Mouse (Mus musculus) embryonic facial prominence, embryonic 12.5 days (tissue): ENCODE measurements around the gene Zfhx3. TPM values are rescaled to one million over a fixed set of nuclear protein-coding genes. Genes with fewer than 3 reads are reported as not detected.

Experiments used
- ATAC-seq: fragments of 200-750 bp; cut with Nextera tagmentation; 2 replicates; pipeline ENCODE4 v1.8.0; 2017; ENCODE audit not compliant: insufficient number of reproducible peaks, insufficient read depth, low FRiP score, low TSS enrichment
- H3K27ac ChIP-seq: fragments of 300-500 bp; sonication (generic); 2 replicates; pipeline ENCODE4 v1.5.1; 2016; ENCODE audit warnings: mild to moderate bottlenecking
- H3K27me3 ChIP-seq: fragments of 300-500 bp; sonication (generic); 2 replicates; pipeline ENCODE4 v1.6.1; 2016; ENCODE audit warnings: mild to moderate bottlenecking, moderate library complexity
- H3K36me3 ChIP-seq: fragments of 300-500 bp; sonication (generic); 2 replicates; pipeline ENCODE4 v1.6.1; 2016; ENCODE audit warnings: mild to moderate bottlenecking
- H3K4me1 ChIP-seq: fragments of 300-500 bp; sonication (generic); 2 replicates; pipeline ENCODE4 v1.6.1; 2016
- H3K4me2 ChIP-seq: fragments of 300-500 bp; sonication (generic); replicated peaks from 2 replicates; pipeline ENCODE4 v1.6.1; 2016; ENCODE audit warnings: mild to moderate bottlenecking, moderate library complexity
- H3K4me3 ChIP-seq: fragments of 300-500 bp; sonication (generic); 2 replicates; pipeline ENCODE4 v1.5.1; 2016; ENCODE audit warnings: mild to moderate bottlenecking
- H3K9ac ChIP-seq: fragments of 300-500 bp; sonication (generic); 2 replicates; pipeline ENCODE4 v1.6.1; 2016; ENCODE audit warnings: mild to moderate bottlenecking, moderate library complexity
- H3K9me3 ChIP-seq: fragments of 300-500 bp; sonication (generic); 2 replicates; pipeline ENCODE4 v1.6.1; 2016; ENCODE audit warnings: mild to moderate bottlenecking, moderate library complexity
- WGBS: fragments of 180-500 bp; shearing (Covaris S2); methylation state at CpG from one replicate; pipeline ENCODE4 v1.1.7; 2016; 5-methylcytosine and 5-hydroxymethylcytosine counted together
- polyA plus RNA-seq: library from polyadenylated mRNA; unstranded; fragments of >200 nt; fragmentation: Nextera tagmentation; extraction: Ambion mirVana; gene quantifications from 2 replicates; pipeline ENCODE4 v1.2.1, GENCODE M21; 2016

Zfhx3 gene
- polyA plus RNA-seq, 1 experiment from 2014 or later = 43.1 TPM

DNA sequence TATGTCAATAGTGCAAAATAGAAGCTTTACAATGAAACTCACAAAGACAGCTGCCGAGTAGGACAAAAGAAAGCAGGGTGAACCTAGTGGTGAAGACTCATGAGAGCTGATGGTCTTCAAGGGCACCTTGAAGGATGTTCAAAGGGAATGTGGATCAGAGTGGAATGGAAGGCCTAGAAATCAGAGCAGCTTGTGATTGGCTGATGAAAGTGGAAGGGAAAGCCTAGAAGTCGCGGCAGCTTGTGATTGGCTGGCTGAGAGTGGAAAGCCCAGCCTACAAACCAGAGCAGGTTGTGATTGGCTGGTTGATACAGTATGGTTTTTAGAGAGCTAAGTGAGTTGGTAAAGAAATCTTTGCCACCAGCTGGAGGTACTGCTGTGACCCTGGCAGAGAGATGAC, 272.6 kb downstream of the Zfhx3 start:
- Histone ChIP-seq H3K9me3 (no peaks in the 10 kb centered on the region), H3K4me2 (no peak overlapping the region), H3K27me3 (no peaks in the 10 kb centered on the region), H3K4me3 (no peak overlapping the region), H3K4me1 (peaks cover 6% of the 10 kb centered on the region; the same call in 1 of the 2 replicates), H3K36me3 (no peaks in the 10 kb centered on the region), H3K9ac (no peak overlapping the region), H3K27ac (no peak overlapping the region)
- no peak for ATAC-seq
- 97% methylated on average over 3 of the region's 3 CpGs for WGBS

DNA sequence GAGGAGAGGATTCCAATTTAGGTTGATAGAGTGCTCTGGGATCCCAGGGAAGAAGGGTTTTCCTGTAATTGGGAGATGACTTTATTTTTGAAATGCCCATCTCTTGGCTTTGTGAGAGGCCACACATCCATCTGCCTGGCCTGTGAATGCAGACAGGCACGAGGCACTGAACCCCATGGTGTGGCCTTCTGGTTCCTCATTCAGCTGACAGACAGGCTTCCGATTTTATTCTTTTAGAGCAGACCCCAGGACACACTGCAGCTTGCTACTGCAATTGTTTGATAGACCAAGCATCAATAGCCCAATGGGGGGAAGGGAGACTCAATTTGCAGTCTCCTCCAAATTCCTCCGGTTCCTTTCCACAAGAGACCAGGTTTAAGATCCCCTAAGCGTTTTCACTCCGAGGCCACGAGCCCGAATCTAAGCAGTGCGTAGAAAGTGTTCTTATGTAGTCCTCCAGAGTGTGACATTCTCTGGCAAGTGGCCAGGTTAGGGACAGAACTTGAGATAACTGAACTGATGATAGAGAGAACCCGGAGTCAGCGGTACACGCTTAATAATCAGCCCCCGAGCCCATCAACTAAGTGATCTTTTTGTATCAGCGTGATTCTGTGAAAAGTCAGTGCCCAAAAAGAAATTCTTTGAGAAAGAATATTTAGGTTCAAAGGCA, 275.9 kb downstream of the Zfhx3 start:
- H3K4me2 ChIP-seq = no peak overlapping the region
- 0 out of 2 replicates have a peak overlapping the region, but pooled peaks have one; percentile 30 for H3K27ac ChIP-seq
- no peaks in the 10 kb centered on the region for H3K27me3 ChIP-seq
- H3K4me3 ChIP-seq = no peak overlapping the region
- no peak overlapping the region for H3K9ac ChIP-seq
- ATAC-seq = no peak
- no peaks in the 10 kb centered on the region for H3K36me3 ChIP-seq
- H3K4me1 ChIP-seq = peaks cover 6% of the 10 kb centered on the region; the same call in 1 of the 2 replicates
- no peaks in the 10 kb centered on the region for H3K9me3 ChIP-seq
- WGBS = 49% methylated on average over 13 of the region's 13 CpGs

DNA sequence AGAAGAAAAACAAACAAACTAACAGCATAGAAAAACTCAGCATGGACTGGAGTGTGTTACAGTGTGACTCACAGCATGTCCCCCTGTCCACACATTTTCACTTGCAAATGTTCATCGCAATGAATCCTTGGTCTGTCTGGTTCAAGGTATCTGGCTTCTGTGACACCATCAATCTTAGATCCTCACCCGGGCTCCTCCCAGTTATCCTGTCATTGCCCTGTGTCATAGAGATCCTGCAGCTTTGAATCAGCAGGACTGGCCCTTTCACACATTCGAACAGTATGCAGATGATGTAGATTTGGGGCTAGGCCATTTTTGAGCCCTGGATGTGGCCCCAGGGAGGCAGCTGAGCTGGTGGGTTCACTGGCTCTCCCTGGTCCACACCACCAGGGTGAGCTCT, 278.1 kb downstream of the Zfhx3 start:
- no peaks in the 10 kb centered on the region for H3K27me3 ChIP-seq
- H3K36me3 ChIP-seq = no peaks in the 10 kb centered on the region
- no peak overlapping the region for H3K9ac ChIP-seq
- WGBS = 79% methylated on average over 3 of the region's 3 CpGs
- H3K4me3 ChIP-seq = no peak overlapping the region
- no peak overlapping the region for H3K4me2 ChIP-seq
- H3K27ac ChIP-seq = no peak overlapping the region
- no peaks in the 10 kb centered on the region for H3K9me3 ChIP-seq
- ATAC-seq = no peak
- H3K4me1 ChIP-seq = peaks cover 6% of the 10 kb centered on the region; the same call in 1 of the 2 replicates

DNA sequence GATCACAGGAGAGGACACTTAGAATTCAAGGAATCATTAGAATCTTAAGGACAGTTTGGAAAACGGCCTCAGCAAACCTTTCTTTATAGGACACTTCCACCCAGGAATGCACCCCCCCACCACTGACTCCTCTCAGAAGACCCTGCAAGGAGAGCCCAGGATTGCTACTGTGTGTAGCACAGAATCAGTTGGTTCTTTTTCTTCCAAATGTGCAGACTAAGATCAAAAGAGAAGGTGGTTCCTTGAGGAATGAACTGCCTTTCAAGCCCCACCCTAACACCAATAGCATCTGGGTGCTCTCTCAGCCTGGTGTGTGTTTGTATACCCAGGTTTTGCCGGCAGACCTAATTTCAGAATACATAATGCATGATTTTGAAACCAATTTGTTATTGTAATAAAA, 279.6 kb downstream of the Zfhx3 start:
- Histone ChIP-seq H3K27ac (no peak overlapping the region), H3K4me1 (peaks cover 6% of the 10 kb centered on the region; the same call in 1 of the 2 replicates), H3K4me3 (no peak overlapping the region), H3K36me3 (no peaks in the 10 kb centered on the region), H3K4me2 (no peak overlapping the region), H3K9ac (no peak overlapping the region), H3K9me3 (no peaks in the 10 kb centered on the region), H3K27me3 (no peaks in the 10 kb centered on the region)
- 81% methylated on average over 2 of the region's 2 CpGs for WGBS
- ATAC-seq = no peak

DNA sequence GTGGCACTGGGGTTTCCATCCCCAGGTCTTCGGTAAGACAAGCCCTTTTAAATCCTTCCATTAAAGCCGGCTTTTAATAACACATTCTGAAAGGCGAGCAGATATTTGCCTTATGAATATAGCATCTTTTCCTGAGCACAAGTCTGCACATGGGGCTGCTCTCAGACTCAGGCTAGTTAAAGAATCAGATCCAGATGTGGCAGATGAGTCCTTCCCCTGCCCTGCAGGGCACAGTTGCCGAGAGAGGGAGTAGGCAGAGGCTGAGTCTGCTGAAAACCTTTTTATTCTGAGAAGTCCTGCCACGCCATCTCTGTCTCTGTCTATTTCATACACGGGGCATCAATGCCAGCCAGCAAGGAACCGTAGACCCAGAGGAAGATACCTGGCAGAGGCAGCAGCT, 289.9 kb downstream of the Zfhx3 start:
- ATAC-seq = no peak
- peak overlapping the region; percentile 24 for H3K27ac ChIP-seq
- H3K4me3 ChIP-seq = no peak overlapping the region
- no peaks in the 10 kb centered on the region for H3K36me3 ChIP-seq
- no peak overlapping the region for H3K9ac ChIP-seq
- H3K4me2 ChIP-seq = no peak overlapping the region; the same call in 1 of the 2 replicates
- WGBS = 35% methylated on average over 7 of the region's 7 CpGs
- peaks cover 29% of the 10 kb centered on the region for H3K4me1 ChIP-seq
- H3K9me3 ChIP-seq = no peaks in the 10 kb centered on the region
- H3K27me3 ChIP-seq = no peaks in the 10 kb centered on the region

DNA sequence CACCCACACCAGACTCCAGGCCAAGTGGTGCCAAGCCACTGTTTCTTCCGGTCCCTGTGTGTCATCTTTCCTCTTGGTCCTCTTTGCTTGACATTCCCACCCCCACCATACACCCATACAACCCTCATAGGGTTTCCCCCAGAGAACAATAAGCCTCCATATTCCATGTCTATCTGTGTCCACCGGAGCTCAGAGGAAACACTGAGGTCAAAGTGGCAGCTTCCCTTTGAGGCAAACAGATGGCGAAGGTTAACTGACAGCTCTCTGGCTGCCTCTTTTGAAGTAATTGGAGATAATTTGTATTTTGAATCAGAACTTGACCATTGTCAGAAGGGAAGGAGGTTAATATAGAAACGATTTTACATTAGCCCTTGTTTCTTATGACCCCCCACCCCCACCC, 292.0 kb downstream of the Zfhx3 start:
- WGBS = 26% methylated on average over 4 of the region's 4 CpGs
- H3K9me3 ChIP-seq = no peaks in the 10 kb centered on the region
- no peak for ATAC-seq
- H3K9ac ChIP-seq = no peak overlapping the region
- no peaks in the 10 kb centered on the region for H3K27me3 ChIP-seq
- no peak overlapping the region for H3K4me2 ChIP-seq
- H3K36me3 ChIP-seq = no peaks in the 10 kb centered on the region
- no peak overlapping the region for H3K27ac ChIP-seq
- no peak overlapping the region for H3K4me3 ChIP-seq
- H3K4me1 ChIP-seq = peaks cover 30% of the 10 kb centered on the region

DNA sequence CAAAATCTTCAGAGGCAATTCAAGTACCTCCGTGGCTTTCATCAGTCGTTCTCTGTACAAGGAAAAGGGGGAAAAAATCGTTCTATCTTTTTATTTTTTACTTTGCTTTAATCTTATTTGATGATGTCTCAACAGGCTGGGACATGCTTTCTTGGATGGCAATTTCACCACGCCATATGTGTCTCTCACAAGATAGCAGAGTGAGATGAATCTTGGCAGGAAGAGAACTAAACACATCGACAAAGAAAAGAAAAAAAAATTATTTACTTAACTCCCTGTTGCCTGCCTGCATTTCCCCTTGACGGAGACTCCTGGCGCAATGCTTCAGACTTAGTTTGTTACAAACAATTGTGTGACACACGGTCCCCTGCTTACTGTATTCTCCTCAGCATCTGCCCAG, 294.3 kb downstream of the Zfhx3 start:
- H3K4me2 ChIP-seq = no peak overlapping the region
- no peak overlapping the region for H3K27ac ChIP-seq
- no peaks in the 10 kb centered on the region for H3K9me3 ChIP-seq
- no peak overlapping the region for H3K9ac ChIP-seq
- H3K4me3 ChIP-seq = no peak overlapping the region
- no peaks in the 10 kb centered on the region for H3K36me3 ChIP-seq
- peaks cover 43% of the 10 kb centered on the region for H3K4me1 ChIP-seq
- H3K27me3 ChIP-seq = no peaks in the 10 kb centered on the region
- 57% methylated on average over 8 of the region's 8 CpGs for WGBS
- no peak for ATAC-seq

DNA sequence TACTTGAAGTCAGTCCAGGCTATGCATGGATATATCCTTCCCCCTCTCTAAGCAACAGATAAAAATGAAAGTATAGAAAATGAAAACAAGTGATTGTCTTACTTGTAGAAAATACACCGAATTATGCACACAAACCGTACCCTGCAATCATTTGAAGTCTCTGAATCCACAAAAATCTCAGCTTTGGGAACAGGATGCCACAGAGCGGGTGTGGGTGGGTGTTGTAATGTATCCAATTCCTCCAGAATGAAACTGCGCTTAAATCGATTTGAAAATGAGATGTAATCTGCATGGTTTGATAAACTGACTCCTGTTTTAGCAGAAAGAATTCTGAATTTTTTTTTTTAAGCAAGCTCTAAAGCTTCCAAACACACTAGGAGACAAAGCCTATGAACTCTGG, 297.1 kb downstream of the Zfhx3 start:
- ATAC-seq = no peak
- no peak overlapping the region for H3K4me2 ChIP-seq
- H3K27ac ChIP-seq = no peak overlapping the region
- H3K36me3 ChIP-seq = no peaks in the 10 kb centered on the region
- H3K4me1 ChIP-seq = peaks cover 34% of the 10 kb centered on the region
- H3K27me3 ChIP-seq = no peaks in the 10 kb centered on the region
- no peak overlapping the region for H3K9ac ChIP-seq
- WGBS = 67% methylated on average over 5 of the region's 5 CpGs
- no peaks in the 10 kb centered on the region for H3K9me3 ChIP-seq
- H3K4me3 ChIP-seq = no peak overlapping the region

DNA sequence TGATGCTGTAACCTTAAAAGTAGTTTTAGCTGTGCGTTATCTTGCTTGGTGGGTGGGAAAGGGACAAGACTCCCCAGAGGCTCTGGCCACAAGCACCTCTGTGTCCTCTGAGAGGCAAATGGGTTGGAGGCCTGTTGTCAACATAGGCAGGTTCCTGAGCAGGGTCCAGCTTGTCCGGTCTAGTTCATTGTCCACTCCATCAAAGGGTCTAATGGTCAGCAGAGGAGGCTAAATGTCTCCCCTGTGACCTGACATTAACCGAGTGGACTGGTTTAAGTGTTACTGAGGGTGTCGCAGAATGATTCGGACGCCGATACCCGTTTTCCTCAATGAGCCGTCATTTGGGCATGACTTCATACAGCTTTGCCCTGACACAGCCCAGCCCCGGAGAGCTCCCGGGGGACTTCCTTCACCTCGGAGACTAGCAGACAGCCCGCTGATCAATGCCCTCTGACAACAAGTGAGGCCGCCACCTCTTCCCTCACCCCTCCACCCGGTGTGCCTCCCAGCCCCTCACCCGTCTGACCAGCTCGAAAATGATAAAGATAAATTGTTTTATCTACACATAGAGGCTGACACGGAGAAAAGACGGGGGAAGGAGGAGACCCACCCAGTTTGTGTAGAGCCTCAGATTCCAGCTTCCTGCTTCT, 298.7 kb downstream of the Zfhx3 start:
- Histone ChIP-seq H3K4me1 (peaks cover 36% of the 10 kb centered on the region), H3K9ac (no peak overlapping the region), H3K4me3 (0 out of 2 replicates have a peak overlapping the region, but pooled peaks have one; percentile 5), H3K27ac (no peak overlapping the region), H3K36me3 (no peaks in the 10 kb centered on the region), H3K27me3 (no peaks in the 10 kb centered on the region), H3K9me3 (no peaks in the 10 kb centered on the region), H3K4me2 (peak overlapping the region; percentile 43)
- ATAC-seq = no peak
- WGBS = 26% methylated on average over 19 of the region's 19 CpGs

DNA sequence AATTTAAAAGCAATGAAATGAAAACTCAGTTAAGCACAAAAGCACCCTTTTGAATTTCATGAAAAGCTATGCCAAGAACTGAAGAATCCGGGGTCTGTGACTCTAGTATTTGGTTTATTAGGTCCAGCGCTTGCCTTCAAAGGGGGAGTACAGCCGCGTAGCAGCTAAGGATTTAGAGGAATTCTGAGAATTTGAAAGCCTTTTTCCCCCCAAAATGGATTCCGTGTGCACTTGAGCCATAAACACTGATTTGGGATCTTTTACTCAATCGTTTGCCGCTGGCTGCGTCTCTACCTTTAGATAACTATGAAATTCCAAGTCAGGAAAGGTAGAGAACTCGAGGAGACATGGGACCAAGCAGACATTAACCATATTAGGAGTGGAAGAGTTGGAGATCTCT, 300.8 kb downstream of the Zfhx3 start:
- Histone ChIP-seq H3K36me3 (no peaks in the 10 kb centered on the region), H3K4me2 (0 out of 2 replicates have a peak overlapping the region, but pooled peaks have one; percentile 9), H3K27me3 (no peaks in the 10 kb centered on the region), H3K27ac (peak overlapping the region; percentile 37; the same call in 1 of the 2 replicates), H3K9ac (no peak overlapping the region), H3K9me3 (no peaks in the 10 kb centered on the region), H3K4me3 (no peak overlapping the region), H3K4me1 (peaks cover 43% of the 10 kb centered on the region)
- ATAC-seq = no peak
- 22% methylated on average over 9 of the region's 9 CpGs for WGBS

DNA sequence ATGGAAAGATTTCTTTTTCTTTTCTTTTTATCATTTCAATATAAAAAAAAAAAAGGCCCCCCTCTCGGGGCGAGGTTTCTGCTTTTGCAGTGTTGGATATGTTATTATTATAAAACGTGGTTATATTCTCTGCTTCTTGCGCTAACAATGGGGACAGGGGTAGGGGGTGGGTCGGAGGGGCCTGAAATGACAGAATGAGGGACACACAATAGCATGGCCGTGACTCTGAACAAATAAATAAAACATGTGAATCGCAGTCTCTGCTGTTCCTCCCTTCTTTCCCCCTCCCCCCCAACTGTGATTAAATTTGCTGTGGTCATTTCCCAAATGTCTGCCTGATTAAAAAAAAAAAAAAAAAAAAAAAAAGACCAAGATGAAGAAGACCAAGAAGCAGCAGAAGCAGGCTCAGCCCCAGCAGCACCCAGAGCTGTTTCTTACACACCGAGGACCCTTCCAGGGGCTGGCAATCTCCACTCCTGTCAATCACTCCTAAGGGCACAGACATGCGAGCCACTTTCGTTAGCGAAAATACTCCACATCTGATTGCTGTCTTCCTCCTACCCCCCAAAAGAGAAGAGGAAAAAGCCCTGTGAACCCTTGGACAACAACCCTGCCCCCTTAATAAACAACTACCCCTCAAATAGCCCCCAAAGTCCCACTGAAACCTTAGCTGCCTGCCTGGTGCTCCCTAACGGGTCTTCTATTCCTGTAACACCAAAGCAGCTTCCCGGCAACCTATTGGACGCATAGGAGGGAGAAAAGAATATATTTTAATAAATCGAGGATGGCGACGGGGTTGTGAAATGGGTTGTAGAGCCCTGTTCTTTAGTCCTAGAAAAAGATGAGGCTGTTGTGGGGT, 302.4 kb downstream of the Zfhx3 start:
- Histone ChIP-seq H3K27ac (no peak overlapping the region), H3K4me2 (peak overlapping the region; percentile 35)
- 39% methylated on average over 17 of the region's 17 CpGs for WGBS

More for the DNA sequence above, 302.4 kb downstream of the Zfhx3 start:
- no peaks in the 10 kb centered on the region for H3K27me3 ChIP-seq
- no peak overlapping the region for H3K4me3 ChIP-seq
- ATAC-seq = no peak
- H3K9me3 ChIP-seq = no peaks in the 10 kb centered on the region
- H3K4me1 ChIP-seq = peaks cover 38% of the 10 kb centered on the region
- H3K9ac ChIP-seq = no peak overlapping the region
- H3K36me3 ChIP-seq = no peaks in the 10 kb centered on the region
